Mouse (Mus musculus): ENCODE data around the gene Samd8. TPM values are rescaled to one million over a fixed set of nuclear protein-coding genes. Genes with fewer than 3 reads are reported as not detected.

Samd8 gene
- polyA plus RNA-seq, 1 experiment from 2014 or later: 10.6 TPM

DNA sequence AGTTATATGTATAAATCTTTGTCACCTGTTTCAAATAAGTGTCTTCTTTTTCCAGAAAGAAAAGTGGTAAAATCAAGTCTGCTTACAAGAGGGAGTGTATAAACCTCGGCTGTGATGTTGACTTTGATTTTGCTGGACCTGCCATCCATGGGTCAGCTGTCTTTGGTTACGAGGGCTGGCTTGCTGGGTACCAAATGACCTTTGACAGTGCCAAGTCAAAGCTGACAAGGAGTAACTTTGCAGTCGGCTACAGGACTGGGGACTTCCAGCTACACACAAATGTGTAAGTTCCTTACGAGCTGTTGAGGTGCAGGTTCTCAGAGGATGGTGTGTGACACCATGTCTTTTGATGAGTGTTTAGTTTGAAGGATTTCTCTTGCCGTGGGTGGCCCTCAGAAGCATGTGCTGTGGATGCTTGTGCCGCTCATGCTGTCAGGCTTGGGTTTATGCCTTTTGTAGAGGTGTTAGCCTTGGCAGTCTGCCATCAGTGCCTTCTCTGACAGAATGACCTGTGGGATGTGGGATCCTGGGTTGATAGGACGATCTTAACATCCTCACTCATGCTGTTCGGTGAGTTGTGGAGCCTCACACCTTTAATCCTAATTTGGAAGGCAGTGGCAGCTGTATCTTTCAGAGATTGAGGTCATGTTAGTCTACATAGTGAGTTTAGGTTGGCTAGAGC lies 88.1 kb downstream of the Samd8 start:
- H3K4me2 ChIP-seq (ENCODE audit: low read length): no peak overlapping the region
- peaks cover 98% of the 10 kb centered on the region for H3K36me3 ChIP-seq (ENCODE audit: control insufficient read depth, insufficient read depth, low read length)
- DNase-seq (ENCODE audit: low spot score): no peak
- no peak overlapping the region for H3K4me3 ChIP-seq (ENCODE audit: low read depth, low read length)
- no peaks in the 10 kb centered on the region for H3K9me3 ChIP-seq (ENCODE audit: control insufficient read depth, low read length)
- H3K9ac ChIP-seq (ENCODE audit: low read length): no peak overlapping the region
- no peak overlapping the region for H3K27ac ChIP-seq (ENCODE audit: low read depth)
- H3K27me3 ChIP-seq (replicated peaks; ENCODE audit: control insufficient read depth, insufficient read depth, low read length): no peaks in the 10 kb centered on the region
- no peak for ATAC-seq (replicated peaks; ENCODE audit: low FRiP score, low TSS enrichment, low read depth)
- H3K4me1 ChIP-seq (replicated peaks; ENCODE audit: control insufficient read depth, insufficient read depth, low read length): peaks cover 2% of the 10 kb centered on the region; the same call in 1 of the 2 replicates
- WGBS: 82% methylated on average over 8 of the region's 8 CpGs

DNA sequence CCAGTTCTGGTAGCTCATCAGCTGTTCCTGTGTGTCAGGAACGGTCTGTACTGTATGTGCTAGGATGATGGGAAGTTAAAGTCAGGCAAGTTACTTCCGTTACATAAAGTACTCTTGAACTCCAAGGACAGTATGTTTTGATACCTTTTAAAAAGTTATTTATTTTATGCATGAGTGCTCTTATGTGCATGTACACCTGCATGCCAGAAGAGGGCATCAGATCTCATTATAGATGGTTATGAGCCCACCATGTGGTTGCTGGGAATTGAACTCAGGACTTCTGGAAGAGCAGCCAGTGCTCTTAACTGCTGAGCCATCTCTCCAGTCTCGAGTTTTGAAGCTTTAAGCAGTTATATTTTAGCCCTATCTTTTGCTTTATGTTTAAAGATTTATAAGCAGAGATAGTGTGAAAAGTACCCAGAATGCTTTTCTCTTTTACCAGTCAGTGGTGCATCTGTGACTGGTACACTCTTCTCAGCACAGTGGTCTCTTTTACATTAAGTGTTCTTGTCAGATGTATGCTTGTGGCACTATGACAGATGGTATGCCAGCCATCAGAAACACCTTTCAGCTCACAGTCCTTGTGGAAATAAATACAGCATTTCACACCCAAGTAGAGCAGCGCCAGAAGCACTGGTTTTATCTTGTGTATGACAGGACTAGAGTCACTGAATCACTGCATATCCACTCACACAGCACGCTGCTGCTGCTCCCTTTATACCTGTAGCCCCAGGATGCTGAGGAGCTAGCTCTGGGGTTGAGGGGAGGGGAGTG lies 91.7 kb downstream of the Samd8 start:
- Histone ChIP-seq H3K27ac (ENCODE audit: low read depth) (no peak overlapping the region), H3K4me2 (ENCODE audit: low read length) (no peak overlapping the region), H3K36me3 (ENCODE audit: control insufficient read depth, insufficient read depth, low read length) (peaks cover 99% of the 10 kb centered on the region), H3K9me3 (ENCODE audit: control insufficient read depth, low read length) (no peaks in the 10 kb centered on the region), H3K27me3 (replicated peaks; ENCODE audit: control insufficient read depth, insufficient read depth, low read length) (no peaks in the 10 kb centered on the region), H3K9ac (ENCODE audit: low read length) (no peak overlapping the region), H3K4me1 (replicated peaks; ENCODE audit: control insufficient read depth, insufficient read depth, low read length) (0 out of 2 replicates have a peak, but pooled peaks cover 5% of the 10 kb centered on the region), H3K4me3 (ENCODE audit: low read depth, low read length) (no peak overlapping the region)
- no peak for ATAC-seq (replicated peaks; ENCODE audit: low FRiP score, low TSS enrichment, low read depth)
- no peak for DNase-seq (ENCODE audit: low spot score)
- WGBS: 90% methylated on average over 5 of the region's 5 CpGs

DNA sequence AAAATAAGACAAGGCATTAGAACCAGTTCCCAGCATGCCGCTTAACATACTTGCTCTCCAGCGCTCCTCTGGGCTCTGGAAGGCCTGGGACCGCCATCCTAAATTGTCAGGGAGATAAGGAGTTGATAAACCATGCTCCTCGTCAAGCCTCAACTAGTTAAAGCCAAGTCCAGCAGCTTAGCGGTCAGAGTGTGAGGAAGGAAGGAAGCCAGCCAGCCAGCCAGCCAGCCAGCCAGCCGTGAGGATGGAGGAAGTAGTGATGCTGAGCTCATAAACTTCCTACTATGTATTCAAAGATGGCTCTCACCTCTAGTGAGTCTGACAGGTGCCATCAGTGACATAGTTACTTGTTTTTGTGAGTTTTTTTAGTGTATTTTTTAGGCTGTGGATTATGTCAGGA lies 92.9 kb downstream of the Samd8 start:
- peaks cover 86% of the 10 kb centered on the region for H3K36me3 ChIP-seq (ENCODE audit: control insufficient read depth, insufficient read depth, low read length)
- WGBS: 71% methylated on average over 6 of the region's 6 CpGs

DNA sequence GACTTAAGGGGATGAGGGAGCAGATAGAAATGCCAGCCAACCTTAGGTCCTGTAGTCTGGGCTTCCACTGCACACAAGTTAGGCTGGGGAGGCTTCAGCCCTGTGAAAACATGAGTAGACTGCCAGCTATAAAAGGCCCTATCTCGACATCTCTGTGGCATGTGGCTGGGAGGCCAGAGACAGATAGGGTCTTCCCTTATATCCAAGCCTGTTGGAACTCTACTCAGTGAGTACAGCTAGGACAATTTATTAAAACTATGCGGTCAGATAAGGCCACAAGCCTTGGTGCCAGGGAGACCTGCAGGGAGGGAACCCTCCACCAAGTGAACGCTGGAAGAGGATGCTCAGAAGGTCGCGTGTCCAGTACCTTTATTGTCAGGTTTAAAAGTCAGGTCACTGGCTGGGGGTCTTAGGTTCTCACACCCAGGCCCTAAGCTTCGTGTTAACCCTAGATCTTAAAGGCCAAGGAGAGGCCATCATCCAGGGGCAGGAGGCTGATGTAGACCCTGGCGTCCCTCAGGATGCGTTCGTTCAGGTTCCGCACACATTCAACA lies 96.6 kb downstream of the Samd8 start:
- Histone ChIP-seq H3K4me1 (replicated peaks; ENCODE audit: control insufficient read depth, insufficient read depth, low read length) (peaks cover 13% of the 10 kb centered on the region; the same call in 1 of the 2 replicates), H3K9ac (ENCODE audit: low read length) (no peak overlapping the region), H3K36me3 (ENCODE audit: control insufficient read depth, insufficient read depth, low read length) (peaks cover 50% of the 10 kb centered on the region), H3K4me3 (ENCODE audit: low read depth, low read length) (0 out of 2 replicates have a peak overlapping the region, but pooled peaks have one; percentile 56), H3K4me2 (ENCODE audit: low read length) (peak overlapping the region; percentile 100), H3K27me3 (replicated peaks; ENCODE audit: control insufficient read depth, insufficient read depth, low read length) (no peaks in the 10 kb centered on the region), H3K27ac (ENCODE audit: low read depth) (0 out of 2 replicates have a peak overlapping the region, but pooled peaks have one; percentile 72), H3K9me3 (ENCODE audit: control insufficient read depth, low read length) (no peaks in the 10 kb centered on the region)
- no peak for ATAC-seq (replicated peaks; ENCODE audit: low FRiP score, low TSS enrichment, low read depth)
- 19% methylated on average over 10 of the region's 10 CpGs for WGBS
- peak; percentile 69 for DNase-seq (ENCODE audit: low spot score)

More for the DNA sequence above, 92.9 kb downstream of the Samd8 start:
- DNase-seq (ENCODE audit: low spot score) (no peak), ATAC-seq (replicated peaks; ENCODE audit: low FRiP score, low TSS enrichment, low read depth) (no peak)
- H3K27me3 ChIP-seq (replicated peaks; ENCODE audit: control insufficient read depth, insufficient read depth, low read length): no peaks in the 10 kb centered on the region
- peaks cover 12% of the 10 kb centered on the region; the same call in 1 of the 2 replicates for H3K4me1 ChIP-seq (replicated peaks; ENCODE audit: control insufficient read depth, insufficient read depth, low read length)
- H3K4me2 ChIP-seq (ENCODE audit: low read length): no peak overlapping the region
- H3K9me3 ChIP-seq (ENCODE audit: control insufficient read depth, low read length): no peaks in the 10 kb centered on the region
- H3K4me3 ChIP-seq (ENCODE audit: low read depth, low read length): no peak overlapping the region
- H3K27ac ChIP-seq (ENCODE audit: low read depth): no peak overlapping the region
- no peak overlapping the region for H3K9ac ChIP-seq (ENCODE audit: low read length)

DNA sequence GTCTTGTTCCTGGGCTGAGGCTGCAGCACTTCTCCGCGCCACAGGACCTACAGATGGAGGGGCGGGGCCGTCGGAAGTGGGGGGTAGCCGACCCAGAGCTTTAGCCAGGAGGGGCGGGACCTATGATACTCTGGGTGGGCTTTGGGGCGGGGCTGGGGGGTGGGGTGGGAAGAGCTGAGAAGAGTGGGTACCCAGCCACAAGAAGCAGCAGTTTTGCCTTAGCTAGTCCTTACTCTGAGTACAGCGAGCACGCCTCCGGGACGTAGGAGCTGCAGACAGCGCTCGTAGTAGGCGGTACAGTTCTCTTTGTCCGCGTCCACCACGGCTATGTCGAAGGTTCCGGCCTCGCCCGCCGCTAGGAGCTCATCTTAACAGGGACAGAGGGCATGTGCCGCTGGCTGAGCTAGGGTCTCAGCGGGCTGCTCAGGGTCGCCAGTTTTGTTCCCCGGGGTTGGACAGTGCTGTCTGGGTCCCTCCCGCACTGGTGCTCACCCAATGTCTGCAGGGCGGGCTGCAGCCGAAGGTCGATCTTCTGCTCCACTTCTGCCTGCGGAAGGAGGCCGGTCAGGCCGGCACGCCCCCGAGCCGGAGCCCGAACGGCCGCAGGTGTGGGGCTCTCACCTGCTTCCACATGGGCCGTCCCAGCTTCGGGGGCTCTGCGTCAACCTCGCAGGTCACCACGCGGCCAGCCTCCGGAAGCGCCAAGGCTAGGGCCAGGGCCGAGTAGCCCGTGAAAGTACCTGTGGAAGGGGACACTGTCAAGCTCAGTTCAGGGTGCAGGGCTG lies 97.2 kb downstream of the Samd8 start:
- Histone ChIP-seq H3K27ac (ENCODE audit: low read depth) (peak overlapping the region; percentile 72), H3K36me3 (ENCODE audit: control insufficient read depth, insufficient read depth, low read length) (peaks cover 43% of the 10 kb centered on the region), H3K4me3 (ENCODE audit: low read depth, low read length) (peak overlapping the region; percentile 56), H3K9me3 (ENCODE audit: control insufficient read depth, low read length) (no peaks in the 10 kb centered on the region), H3K9ac (ENCODE audit: low read length) (peak overlapping the region; percentile 59), H3K4me2 (ENCODE audit: low read length) (peak overlapping the region; percentile 100), H3K4me1 (replicated peaks; ENCODE audit: control insufficient read depth, insufficient read depth, low read length) (peaks cover 13% of the 10 kb centered on the region; the same call in 1 of the 2 replicates), H3K27me3 (replicated peaks; ENCODE audit: control insufficient read depth, insufficient read depth, low read length) (no peaks in the 10 kb centered on the region)
- ATAC-seq (replicated peaks; ENCODE audit: low FRiP score, low TSS enrichment, low read depth) (peak; percentile 54), DNase-seq (ENCODE audit: low spot score) (peak; percentile 85)
- 0% methylated on average over 50 of the region's 50 CpGs for WGBS

Other genes with a start within 250 kb of the Samd8 start
- gene Dupd1, start 36.0 kb upstream of the Samd8 start, polyA plus RNA-seq (2014; fragmentation: Nextera tagmentation; extraction: Ambion mirVana): not detected in 2 replicates
- gene Dusp13, start 650 bp downstream of the Samd8 start, polyA plus RNA-seq (2014; fragmentation: Nextera tagmentation; extraction: Ambion mirVana): not detected in 2 replicates
- gene Vdac2, start 74.7 kb downstream of the Samd8 start, polyA plus RNA-seq (2014; fragmentation: Nextera tagmentation; extraction: Ambion mirVana): 334 and 336 TPM in 2 replicates
- 47.4 and 47.6 TPM in 2 replicates for gene Comtd1, start 98.4 kb downstream of the Samd8 start, polyA plus RNA-seq (2014; fragmentation: Nextera tagmentation; extraction: Ambion mirVana)
- 11.4 and 12.7 TPM in 2 replicates for gene Zfp503, start 239.1 kb downstream of the Samd8 start, polyA plus RNA-seq (2014; fragmentation: Nextera tagmentation; extraction: Ambion mirVana)

Data from intestine, embryonic 14.5 days (tissue).